Mouse (Mus musculus): ENCODE measurements around the gene Gja3.
"Not testable (repeated sequence)": the region's sequence is repeated elsewhere in the genome, so short reads cannot be mapped to it uniquely, and the experiment has no call there.

The Gja3 gene

DNA sequence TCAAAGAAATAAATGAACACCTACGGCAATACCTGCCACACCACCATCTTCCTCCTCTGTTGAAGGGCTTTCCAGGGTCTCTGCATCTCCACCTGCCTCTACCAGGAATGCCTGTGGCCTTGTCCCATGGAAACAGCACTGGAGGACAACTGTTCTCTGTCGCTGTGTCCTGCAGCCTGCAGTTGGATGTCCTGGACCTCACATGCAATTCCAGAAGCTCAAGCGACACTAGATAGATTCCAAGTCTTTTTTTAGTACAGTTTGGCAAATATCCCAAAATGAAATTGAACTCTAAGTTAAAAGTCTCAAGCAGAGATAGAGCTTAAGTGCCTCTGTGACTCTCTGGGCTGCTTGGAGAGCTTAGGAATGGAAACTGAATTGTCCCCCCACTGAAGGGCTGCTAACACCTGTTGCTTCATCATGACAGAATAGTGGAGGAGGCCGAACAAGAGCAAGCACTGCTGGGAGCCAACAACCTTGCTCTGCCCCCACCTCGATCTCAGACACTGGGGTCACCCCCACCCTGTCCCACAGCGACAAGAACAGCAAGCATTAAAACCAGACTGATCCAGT, 22.9 kb downstream of the Gja3 start:
- DNase-seq (ENCODE audit: low spot score in 2 of 2): no peak

DNA sequence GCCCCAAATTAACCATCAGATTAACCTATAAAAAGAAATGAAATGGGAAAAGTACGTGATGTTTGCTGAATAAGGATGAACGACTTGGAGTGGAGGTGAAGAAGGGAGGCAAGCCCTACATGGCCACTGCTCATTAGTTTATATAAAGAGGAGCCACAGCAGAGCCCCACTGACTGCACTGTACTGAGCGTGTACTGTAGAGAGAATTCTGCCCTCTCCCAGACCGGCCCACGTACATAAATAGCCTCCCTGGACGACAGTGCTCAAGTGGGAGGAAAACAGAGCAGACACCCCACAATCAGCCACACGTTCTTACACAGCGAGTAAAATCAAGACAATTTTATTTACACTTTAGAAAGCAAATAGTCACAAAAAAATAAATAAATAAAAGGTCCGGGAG, 23.8 kb downstream of the Gja3 start:
- DNase-seq (ENCODE audit: low spot score in 2 of 2): no peak

DNA sequence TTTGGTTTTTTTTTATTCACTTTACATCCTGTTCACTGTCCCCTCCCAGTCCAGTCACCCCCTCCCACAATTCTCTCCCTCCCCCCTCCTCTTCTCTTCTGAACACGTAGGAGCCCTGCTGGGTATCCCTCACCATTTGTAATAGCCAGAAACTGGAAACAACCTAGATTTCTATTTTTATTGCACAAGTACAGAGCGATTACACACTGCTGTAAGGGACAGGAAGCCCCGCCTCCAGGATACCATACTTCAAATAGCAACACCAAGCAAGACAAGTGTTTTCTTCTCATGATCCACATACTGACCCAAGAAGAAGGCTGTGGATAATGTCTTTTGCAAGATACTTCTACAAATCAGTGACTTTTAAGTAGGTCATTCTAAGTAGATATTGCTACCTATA, 25.1 kb downstream of the Gja3 start:
- no peak for DNase-seq (ENCODE audit: low spot score in 2 of 2)

DNA sequence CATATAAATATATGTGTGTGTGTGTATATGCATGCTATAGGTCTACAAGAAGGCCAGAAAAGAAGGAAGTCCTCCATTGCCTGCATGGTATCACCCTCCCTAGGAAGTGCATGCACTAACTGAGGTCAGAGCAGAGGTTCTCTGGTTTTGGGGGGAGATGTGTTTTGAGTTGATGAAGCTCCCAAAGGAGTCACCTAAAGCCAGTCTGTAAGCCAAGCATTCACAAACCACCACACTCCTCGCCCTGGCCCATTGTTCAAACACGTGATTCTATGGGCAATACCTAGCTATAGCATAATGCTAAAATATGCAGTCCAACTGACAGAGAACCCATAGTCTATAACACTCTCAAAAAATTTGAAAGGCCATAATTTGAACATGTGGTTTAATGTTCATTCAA, 39.5 kb downstream of the Gja3 start:
- no peak for DNase-seq (ENCODE audit: low spot score in 2 of 2)

DNA sequence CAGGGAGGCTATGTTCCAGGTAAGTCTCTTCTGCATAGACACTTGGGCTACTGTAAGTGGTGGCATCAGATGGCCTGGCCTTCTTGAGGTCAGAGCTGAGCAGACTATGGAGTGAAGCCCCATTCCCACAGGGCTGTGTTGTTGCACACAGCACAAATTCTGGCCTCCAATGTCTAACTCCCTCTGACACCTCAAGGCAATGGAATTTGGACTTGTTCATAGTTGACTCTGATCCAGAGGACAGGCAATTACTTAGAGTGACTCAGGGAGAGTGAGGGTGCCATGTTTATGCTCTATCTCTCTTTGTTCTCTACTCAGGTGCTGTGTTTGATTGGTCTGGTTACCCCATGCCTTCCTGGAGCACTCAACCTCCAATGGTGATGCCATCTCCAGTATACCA, 41.1 kb downstream of the Gja3 start:
- not testable (repeated sequence) for DNase-seq (ENCODE audit: low spot score in 2 of 2)

DNA sequence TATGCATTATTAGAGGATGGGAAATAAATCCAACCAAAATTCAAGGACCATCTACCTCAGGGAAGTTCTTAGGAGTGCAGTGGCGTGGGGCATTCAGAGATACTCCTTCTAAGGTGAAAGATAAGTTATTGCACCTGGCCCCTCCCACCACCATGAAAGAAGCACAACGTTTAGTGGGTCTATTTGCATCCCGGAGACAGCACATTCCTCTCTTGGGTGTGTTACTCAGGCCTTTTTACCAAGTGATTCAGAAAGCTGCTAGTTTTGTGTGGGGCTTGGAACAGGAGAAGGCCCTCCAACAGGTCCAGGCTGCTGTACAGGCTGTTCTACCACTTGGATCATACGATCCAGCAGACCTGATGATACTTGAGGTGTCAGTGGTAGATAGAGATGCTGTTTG, 69.3 kb downstream of the Gja3 start:
- no peak for DNase-seq (ENCODE audit: low spot score in 2 of 2)

Data from spleen, postnatal 36 days (tissue).